Mouse (Mus musculus) inflammation-experienced regulatory T-cells, adult 6 months (primary cell): ENCODE results near the gene Erf. TPM values are rescaled to one million over a fixed set of nuclear protein-coding genes. Genes with fewer than 3 reads are reported as not detected.

Experiments
- ATAC-seq: one replicate; pipeline ENCODE4 v1.8.0; 2017
- polyA plus RNA-seq, 3 experiments: library from polyadenylated mRNA; unstranded; fragments of 100-300 nt; shearing (Covaris generic); gene quantifications; one replicate each; pipeline ENCODE4 v1.2.1; 2017

Gene Erf
- polyA plus RNA-seq, 3 experiments from 2014 or later, result 0.34 to 0.70 (median 0.38) TPM

DNA sequence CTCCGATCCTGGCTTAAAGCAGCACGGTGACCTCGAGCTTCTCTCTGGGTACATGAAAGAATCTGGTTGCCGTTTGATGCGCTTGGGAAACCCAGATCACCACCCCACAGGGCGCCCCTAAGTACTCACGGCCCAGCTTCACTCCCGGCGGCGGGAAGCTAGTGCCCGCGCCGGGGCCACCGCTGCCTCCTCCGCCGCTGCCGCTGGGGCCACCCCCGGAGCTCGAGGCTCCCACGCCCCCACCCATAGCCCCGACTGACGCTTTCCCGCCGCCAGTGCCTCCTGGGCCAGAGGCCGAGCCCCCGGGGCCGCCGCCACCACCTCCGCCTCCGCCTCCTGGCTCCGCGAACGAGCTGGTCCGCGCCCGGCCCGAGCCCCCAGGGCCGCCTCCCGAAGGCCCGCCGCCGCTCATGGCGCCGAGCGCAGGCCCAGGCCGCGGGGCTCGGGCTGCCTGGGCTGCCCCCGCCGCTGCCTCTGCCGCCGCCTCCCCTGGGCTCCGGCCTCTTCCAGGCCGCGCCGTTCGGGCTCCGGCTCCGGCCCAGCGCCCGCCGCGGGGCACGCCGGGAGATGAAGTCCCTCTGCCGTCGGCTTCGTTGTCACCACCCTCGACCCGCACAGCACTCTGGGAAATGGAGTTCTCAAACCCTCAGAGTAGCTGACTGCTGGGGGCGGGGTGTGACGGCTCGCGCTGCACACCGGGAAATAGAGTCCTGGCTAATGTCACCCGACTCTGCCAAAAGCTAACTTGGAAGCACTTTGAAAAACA, 13.1 kb downstream of the Erf start, which contains the start of gene Gsk3a:
Gsk3a (minus strand) TSS at position 603 of the 766 bp plus-strand sequence.
- peak; percentile 71 for ATAC-seq

DNA sequence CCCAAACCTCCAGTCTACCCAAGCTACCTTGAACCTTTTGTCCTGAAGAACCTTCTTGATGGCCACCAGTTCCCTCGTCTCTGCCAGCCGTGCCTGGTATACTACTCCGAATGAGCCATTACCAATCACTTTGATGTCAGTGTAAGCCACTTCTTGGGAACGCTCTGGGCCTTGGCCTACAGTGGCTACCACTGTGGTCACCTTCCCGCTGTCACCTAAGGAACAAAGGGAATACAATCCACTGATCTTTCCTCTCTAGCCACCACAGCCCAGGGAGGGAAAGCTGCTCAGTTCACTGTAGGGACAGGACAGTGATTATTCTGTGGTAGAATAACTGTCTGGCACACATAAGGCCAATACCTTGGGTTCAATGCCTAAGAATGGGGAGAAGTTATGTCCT, 15.0 kb downstream of the Erf start:
- no peak for ATAC-seq

DNA sequence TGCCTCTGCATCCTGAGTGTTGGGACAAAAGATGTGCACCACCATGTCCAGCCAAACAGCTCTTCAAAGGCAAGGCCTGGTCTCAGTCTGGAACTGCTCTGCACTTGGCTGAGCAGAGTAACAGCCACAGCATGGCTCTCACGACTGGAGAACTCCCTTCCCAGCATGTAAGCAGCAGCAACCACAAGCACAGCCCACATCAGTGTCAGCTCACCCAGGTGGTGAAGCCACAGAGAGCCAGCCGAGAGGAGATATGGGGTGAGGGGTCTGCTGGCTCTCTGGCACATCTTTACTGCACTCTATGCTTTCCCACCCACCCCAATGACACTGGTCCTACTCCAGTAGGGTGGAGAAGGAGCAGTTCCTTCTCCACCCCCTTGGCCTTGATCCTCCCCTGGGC, 17.5 kb downstream of the Erf start:
- ATAC-seq, result no peak

DNA sequence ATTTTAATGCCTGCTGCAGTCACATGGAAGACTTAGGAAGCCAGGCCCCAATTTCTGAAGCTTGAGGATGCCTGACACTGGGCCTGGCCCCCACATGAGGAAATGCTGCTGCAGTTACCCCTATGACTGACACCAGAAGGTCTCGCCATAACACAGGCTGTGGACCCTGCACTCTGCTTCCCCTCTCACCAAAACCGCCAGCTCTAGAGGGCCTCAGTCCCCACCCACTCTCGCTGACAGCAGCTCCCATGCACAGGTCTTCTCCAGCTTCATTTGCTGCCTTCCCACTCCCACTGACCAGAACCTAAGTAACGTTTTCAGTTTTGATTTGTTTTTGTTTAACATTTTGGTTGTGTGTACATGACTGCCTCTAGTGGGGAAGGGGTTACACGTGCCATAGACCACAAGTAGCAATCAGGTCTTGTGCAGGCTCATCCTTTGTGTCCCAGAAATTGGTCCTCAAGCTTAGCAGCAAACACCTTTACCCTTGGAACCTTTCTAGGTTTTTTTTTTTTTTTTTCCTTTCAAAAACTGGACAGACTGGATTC, 18.4 kb downstream of the Erf start:
- ATAC-seq, result no peak

DNA sequence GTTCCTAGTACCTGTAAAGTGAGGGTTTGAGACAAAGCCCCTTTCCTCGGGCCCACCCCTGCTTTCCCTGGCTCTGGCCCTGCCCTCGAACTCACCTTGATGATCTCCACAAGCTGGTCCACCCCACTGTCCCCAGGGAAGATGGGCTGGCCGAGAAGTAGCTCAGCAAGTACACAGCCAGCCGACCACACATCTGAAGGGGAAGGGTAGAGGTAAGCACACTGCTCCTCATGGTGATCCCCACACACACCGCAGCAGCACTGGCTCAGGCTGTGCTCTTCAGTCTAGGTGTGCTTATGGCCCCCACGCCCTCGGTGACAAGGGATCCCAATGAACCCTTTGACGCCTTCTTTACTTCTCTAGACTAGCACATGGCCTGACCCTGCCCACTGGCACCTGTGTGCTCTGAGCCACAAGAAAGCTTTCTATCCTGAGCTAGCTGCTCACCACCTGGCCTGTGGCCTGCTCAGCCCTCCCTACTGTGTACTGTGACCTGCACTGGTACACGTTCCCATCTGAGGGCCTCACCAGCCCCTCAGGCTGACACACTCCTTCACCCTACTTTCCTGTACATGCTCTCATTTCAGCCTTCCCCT, 19.8 kb downstream of the Erf start:
- ATAC-seq, result no peak

DNA sequence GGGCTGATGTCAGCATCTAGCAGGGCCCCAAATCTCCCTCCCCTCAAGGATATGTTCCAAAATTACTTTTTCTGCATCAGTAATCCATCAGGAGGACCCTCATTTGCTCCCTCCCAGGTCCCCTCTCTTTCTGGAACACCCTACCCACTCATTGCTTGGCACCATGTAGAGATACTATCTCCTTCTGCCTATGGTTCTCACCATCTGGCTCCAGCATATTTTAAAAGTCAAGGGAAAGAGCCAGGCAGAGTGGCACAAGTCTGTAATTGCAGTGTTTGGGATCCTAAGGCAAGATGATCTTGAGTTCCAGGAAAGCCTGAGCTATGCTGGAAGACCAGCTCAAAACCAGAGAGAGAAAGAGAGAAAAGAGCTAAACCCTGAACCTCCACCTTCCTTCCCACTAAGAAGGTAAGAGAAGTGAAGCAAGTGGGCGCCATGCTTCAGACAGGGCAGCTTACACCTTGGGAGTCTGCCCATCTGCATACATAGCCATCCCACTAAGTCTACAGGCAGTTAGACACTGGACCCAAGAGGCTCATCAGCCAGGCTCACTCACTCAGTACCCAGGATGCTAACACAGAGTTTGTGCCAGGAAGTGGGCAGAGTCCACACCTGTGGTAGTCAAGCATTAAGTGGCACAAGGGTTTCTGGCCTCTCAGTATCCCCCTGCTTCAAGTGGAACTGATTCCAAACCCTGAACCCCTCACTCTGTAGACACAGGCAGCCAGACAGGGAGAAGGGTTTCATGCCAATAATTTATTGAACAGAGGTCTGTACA, 22.8 kb downstream of the Erf start:
- no peak for ATAC-seq

DNA sequence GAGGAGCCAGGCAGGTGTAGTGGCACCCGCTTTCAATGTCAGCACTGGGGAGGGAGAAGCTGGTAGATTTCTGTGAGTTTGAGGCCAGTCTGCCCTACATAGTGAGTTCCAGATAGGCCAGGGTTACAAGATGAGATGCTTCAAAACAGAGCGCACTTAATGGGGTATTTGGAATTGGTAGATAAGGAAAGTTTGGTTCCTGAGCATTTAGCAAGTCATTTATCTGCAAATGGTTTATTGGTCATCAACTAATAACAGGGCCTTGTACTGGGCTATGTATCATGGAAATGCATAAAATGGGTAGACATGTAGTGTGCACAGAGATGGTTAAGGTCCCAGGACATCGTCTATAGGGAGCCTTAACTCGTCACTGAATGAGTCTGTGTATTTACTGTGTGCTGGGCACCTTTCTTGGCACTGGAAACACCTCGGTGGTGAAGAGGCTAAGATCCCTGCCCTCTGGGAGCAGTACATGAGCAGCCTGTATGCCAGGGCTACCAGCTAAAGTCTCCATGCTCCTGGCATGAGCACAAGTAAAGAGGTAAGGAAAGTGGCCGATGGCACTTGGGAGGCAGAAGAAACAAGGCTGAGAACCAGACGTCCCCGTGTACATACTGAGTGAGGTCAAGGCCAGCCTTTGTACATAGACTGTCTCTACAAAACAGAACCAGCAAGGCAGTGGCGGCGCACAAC, 28.1 kb downstream of the Erf start:
- ATAC-seq, result no peak

DNA sequence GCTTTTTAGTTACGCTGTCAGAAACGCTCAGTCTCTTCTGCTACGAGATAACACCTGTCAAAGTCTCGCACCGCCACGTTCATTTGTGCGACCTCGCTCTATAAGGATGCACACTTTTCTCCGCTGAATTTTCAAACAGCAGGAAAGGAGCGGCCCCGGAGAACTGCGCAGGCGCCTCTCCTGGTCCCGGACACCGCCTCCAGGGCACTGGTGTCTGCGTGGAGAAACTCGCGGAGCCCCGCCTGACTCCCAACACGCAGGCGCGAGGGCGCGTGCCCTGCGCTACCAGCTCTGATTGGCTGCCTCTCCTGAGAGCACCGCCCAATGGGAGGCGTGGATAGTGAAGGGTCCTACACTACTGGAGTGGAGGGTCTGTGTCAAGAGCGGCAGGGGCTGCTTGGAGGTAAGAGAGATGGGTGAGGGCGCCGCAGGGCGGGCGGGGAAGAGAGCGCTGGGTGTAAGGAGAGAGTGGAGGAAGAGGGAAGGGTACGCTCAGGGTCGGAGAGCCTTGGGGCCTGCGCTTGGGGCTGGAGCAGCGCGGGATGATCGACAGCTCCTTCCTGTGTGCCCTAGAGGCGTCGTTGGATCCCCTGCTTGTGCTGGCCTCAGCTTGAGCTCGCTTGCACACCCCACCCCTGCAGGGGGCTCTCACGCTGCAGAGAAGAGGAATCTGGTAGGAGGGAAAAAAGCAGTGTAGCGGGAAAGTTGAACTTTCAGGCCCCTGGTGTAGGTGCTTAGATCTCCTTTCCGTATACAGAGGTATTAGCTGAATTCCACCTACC, 29.3 kb downstream of the Erf start, which contains the start of gene Zfp526:
Zfp526 (plus strand) TSS at position 324 of the 782 bp plus-strand sequence.
- ATAC-seq, result peak; percentile 75

DNA sequence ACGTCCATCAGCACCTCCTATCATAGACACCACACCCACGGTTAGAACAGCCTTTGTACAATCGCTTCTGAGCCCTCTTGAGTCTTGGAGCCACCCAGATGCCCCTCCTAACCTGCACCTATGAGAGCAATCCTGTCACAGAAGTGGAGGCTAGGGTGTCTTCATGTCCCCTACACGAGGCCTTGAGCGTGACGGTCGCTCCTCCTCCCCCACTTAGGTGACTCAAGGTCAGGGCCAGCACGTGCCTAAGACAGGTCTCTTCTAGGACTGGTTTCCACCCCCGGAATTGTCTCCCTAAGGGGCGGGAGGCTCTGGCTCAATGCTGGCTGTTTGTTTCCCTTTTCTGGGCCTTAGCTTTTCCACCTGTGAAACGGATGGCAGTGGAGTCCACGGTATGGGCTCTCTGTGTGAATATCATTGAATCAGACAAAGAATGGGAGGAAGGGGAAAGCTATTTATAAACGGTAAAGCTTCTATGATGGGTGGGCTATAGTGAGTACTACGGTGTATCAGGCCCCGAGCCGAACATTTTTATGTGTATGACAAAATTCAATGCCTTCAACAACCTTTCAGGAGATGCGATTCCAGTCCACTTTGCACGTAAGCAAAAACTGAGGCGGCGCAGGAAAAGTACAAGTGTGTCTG, 30.0 kb downstream of the Erf start, which contains the start of gene Dedd2:
Dedd2 (minus strand) TSS at position 159 of the 645 bp plus-strand sequence.
- no peak for ATAC-seq

DNA sequence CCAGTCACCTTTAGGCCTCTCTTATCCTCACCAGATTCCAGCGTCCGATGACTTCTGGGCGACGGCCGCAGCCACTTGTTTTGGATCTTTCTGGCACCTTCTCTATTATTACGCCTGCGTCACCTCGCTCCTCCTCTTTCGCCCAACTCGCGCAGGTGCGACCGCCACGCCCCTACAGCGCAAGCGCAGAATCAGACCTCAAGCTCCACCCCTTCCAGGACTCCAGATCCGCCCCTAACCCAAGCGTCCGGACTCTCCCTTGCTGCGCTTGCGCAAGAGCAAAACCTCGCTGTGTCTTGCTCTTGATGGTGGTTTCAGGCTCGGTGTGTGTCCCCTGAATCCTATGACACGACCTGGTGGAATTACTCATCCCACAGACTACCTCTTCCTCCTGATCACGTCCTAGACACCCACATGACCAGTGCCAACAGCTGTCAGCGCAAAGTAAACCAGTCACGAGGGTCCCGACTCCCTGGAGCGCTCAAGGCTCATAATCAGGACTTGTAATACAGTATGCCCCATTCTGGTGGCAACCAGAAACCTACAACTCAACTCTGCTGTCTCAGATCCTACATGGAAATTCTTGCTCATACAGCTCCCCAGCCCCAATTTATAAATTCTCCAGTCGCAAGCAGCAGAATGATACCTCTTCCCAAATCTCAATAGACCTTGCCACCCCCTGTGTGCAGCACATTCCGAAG, 30.7 kb downstream of the Erf start:
- ATAC-seq, result peak; percentile 74

DNA sequence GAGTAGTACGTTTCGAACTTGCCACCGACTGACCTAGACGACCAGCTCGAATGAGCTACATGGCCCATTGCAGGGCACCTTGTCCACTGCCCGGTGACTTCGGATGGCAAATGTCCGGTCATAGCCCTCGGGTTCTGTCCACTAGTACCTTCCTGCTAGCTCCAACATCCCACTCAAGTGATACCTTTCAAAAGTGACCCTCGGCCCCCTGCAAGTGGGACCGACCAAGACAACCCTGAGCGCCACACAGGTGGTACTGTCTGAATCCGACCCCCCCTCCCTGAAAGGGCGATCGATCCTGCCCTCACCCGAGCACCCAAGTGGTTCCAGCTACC, 31.2 kb downstream of the Erf start:
- ATAC-seq, result peak; percentile 16

DNA sequence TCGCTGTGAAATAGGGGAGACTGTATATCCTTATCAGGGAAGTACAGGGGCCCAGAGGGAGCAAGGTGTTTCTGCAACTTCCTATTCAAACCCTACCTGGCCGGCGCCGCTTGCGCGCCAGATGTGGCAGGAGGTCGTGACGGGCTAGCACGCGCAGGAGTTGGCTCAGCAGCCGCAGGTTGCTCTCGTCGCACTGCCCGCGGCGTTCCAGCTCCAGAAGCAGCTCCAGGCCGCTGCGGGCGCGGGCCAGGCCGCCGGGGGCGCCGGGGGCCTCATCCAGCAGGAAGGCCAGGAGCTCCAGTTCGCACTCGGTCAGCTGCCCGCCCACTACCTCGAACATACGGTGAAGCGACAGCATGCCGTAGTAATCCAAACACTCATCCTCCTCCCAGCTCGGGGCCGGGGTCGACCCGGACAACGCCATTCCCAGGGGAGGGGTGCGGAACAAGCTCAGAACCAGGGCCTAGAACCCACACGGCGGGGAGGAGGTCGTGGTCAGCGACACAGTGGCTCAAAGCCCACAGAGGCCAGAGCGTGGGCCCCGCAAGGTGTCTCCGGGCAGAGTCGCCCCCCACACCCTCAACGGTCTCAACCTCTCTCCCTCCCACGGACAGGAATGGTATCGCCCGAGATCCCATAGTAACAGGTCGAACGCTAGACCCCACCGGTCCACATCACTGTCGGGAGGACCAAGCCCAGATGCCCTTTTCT, 31.7 kb downstream of the Erf start:
- ATAC-seq, result no peak

DNA sequence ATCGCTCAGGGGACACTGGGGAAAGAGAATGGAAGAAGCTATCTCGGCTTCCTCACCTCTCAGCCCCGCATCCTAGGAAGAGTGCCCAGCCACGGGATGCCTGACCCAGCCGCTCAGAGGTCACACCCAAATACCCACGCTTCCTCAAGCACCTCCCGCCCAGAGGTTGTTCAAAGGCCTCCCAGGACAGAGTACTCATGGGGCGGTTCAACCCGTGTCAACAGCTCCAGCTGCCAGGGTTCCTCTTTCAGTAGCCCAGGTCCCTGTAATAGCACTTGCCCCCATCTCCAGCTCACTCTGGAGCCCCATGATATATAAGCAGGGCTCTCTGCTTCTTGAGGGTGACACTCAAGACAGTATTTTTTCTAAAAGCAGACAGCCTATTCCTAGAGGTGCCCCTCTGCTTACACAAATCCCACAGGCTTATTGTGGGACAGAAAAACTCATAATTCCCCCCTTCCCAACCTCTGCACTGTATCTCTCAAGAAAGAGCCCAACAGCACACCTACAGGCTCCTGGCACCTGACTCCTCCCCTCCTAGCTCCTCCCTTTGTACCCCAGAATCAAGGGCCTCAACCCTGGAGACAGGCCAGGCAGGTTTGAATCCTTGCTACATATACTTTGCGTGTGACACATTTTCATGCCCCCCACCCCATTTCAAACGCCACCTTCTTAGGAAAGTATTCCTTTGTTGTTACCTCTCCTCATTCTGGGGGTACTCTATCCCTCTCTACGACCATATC, 32.7 kb downstream of the Erf start:
- ATAC-seq, result no peak

DNA sequence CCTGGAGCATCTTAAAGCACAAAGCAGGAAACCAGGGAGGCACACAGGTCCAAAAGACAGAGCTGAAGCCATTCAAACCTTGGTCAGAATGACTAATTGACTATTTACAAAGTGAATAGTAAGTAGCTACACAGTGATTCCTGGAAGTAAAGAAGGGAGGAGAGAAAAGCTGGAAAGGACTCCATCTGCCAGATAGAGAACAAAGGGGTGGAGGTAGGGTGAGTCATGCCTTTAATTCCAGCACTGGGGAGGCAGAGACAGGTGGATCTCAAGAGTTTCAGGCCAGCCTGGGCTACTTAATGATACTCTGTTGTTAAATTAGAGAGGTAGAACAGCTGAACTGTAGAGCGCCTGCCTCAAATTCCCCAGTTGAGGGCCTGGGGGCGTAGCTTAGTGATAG, 36.4 kb downstream of the Erf start:
- ATAC-seq, result no peak

DNA sequence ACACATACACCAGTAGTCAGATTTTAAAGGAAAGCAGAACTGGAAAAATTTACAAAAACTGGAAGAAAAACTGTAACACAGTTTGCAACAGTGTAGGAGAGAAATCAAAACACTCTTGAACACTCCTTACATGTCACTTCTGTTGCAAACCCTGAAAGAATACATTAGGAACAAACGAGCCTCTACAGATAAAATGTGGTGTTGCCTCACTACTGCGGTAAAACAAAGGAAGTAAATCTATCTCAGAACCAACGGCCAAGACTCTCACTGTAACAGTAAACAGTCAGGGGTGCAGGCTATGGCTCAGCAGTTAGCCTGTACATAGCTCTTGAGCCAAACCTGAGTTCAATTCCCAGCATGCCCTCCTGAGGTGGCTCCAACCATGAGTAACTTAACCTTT, 37.5 kb downstream of the Erf start:
- ATAC-seq, result no peak

DNA sequence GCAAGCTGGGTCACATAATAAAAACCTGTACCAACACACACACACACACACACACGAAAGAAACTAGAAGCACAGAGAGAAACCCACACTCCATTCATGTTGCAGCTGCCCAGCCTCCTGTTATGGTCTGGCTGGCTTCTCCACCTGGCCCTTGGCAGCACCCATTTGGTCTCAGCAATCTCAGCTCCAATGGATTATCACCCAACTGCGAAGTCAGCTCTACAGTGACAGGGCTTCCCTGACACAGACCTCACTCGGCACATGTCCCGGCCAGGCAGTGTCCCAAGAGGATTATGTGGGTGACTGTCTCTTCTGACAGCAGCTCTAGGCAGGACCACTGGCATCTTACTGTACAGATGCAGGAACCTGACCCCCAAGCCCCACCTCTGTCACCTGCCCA, 40.1 kb downstream of the Erf start:
- ATAC-seq, result no peak

DNA sequence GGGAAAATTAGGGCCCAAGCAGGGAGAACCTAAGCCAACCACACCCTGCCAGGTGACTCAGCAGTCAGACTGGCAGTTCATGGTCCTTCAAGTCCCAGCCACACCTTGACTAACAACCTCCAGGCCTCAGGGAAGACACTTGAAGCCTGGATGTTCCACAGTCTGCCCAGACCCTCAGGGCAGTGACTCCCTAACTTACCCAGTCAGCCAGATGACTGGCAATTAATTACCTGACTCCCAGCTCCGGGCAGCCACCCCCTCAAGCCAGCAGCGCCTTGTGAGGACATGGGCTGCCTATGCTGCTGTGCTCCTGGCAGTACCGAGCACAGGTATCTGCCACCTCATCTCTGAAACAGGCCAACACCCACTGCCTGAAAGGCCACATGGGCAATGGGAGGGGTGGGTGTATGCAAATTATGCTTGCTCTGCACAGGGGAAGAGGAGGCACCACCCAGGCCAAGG, 41.4 kb downstream of the Erf start:
- peak; percentile 63 for ATAC-seq

DNA sequence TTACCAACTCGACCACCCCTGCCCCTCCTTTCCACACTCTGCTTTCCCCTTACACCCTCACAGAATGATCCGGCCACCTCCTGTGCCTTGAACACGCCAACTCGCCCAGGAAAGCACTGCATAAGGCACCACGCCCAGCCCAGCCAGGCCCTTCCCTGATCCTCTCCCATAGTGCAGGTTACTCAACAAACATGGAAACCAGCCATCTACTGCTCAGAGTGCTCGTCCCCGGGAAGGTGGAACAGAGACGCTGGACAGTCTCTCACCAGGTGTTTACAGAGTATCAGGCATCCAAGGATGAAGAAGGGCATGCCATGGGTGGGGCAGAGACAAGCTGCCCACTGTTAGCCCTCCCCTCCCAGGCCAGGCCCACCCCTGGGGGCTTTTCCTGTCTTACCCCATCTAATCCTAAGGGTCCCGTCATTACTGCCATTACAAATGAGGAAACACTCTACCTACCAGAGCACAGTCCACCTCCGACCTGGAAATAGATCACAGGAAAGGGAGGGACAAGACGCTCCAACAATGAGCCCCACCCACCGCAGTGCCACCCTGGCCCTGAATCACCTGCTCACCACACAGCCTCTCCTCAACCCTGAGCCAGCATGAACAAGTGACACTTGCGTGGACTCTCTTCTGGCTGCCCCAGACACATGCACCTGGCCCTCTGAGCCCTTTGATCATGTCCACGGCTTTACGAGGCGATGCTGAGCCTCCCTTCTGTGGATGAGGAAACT, 44.3 kb downstream of the Erf start:
- ATAC-seq, result peak; percentile 16
